23 mouse cellular contexts compared by ENCODE assay signal in the genomic region with DNA sequence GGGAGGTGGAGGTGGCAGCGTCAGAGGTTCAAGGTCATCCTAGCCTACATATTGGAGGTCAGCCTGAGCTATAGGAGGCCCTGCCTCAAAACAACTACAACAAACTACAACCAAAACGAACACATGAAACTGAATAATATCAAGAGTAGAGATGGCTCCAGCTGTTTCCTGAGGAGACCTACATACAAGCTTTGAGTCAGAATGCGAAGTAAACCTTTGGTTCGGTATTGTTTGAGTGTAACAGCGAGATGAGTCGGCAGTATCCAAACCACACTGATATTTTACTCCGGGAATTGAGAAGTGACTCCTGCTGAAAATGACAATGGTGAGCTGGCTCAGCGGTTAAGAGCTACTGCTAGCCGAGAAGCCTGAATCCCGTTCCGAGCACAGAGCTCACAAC. TPM values are rescaled to one million over a fixed set of nuclear protein-coding genes. Genes with fewer than 3 reads are reported as not detected.
DNase-seq lines count a peak whose midpoint lies in the region; ATAC-seq and TF ChIP-seq lines count a peak whose summit lies in the region.
"Had no signal": no experiment of that assay in that cellular context is flagged by ENCODE, and none has a peak within 500 bp of the region (broad histone marks: within the 10 kb centered on the region; RNA-seq: fewer than 3 reads in every experiment).

No protein-coding gene starts in this region.

- H3K4me1 ChIP-seq in CH12.LX (ENCODE audit: control insufficient read depth in 1 of 2, insufficient read depth in 2 of 2) = peaks cover 17 to 18% of the 10 kb centered on the region in 2 experiments
- no peaks in the 10 kb centered on the region for H3K4me1 ChIP-seq in forebrain, embryonic 16.5 days (replicated peaks; ENCODE audit: control insufficient read depth, insufficient read depth, low read length)
- H3K4me1 ChIP-seq: embryonic facial prominence, embryonic 10.5 days; embryonic facial prominence, embryonic 12.5 days; forebrain, embryonic 13.5 days; forebrain, embryonic 15.5 days had no signal

- intact Hi-C loops in heart, postnatal 10 days (cut with DNase I) = no loop called here

- TF ChIP-seq CTCF in CH12.LX (conservative IDR thresholded peaks at IDR 0.05 in 1 of 2, IDR thresholded peaks at IDR 0.05 in 1 of 2; ENCODE audit: low read depth in 2 of 2, low read length in 2 of 2) = no peak

- no peak for ATAC-seq in forebrain, embryonic 16.5 days
- ATAC-seq: activated CD4-positive, CD25-positive, alpha-beta regulatory T cell, adult 4 months; CD4-positive, CD25-positive, alpha-beta regulatory T cell, adult 4 months; forebrain, embryonic 13.5 days; forebrain, embryonic 15.5 days; Patski had no signal

- H3K27me3 ChIP-seq in CH12.LX (replicated peaks) = no peaks in the 10 kb centered on the region
- no peaks in the 10 kb centered on the region for H3K27me3 ChIP-seq in forebrain, embryonic 16.5 days (replicated peaks; ENCODE audit: control insufficient read depth, insufficient read depth, low read length)
- H3K27me3 ChIP-seq: embryonic facial prominence, embryonic 12.5 days; forebrain, embryonic 13.5 days; forebrain, embryonic 15.5 days had no signal

- no peaks in the 10 kb centered on the region for H3K79me2 ChIP-seq in CH12.LX (replicated peaks; ENCODE audit: control insufficient read depth, extremely low read depth, insufficient read depth, poor library complexity, severe bottlenecking)

- TF ChIP-seq POLR2A in CH12.LX (IDR thresholded peaks at IDR 0.05; ENCODE audit: low read depth, low read length) = no peak

- peak overlapping the region; percentile 37 for H3K4me2 ChIP-seq in CH12.LX (ENCODE audit: insufficient read depth, low read depth, poor library complexity, severe bottlenecking)
- no peak overlapping the region for H3K4me2 ChIP-seq in forebrain, embryonic 16.5 days (ENCODE audit: low read length)
- H3K4me2 ChIP-seq: embryonic facial prominence, embryonic 12.5 days; forebrain, embryonic 13.5 days; forebrain, embryonic 15.5 days had no signal

- in situ Hi-C loops in CH12.LX (cut with MboI; ENCODE audit: low pct_ligation_motif_present, low pct_unique_long_range_greater_than_20kb, low sequenced_read_pairs) = no loop called here

- no peaks in the 10 kb centered on the region for H3K9me3 ChIP-seq in CH12.LX (replicated peaks; ENCODE audit: low read length)
- H3K9me3 ChIP-seq in forebrain, embryonic 16.5 days (ENCODE audit: control insufficient read depth, low read length) = no peaks in the 10 kb centered on the region
- H3K9me3 ChIP-seq: embryonic facial prominence, embryonic 10.5 days; embryonic facial prominence, embryonic 12.5 days; forebrain, embryonic 13.5 days; forebrain, embryonic 15.5 days had no signal

- WGBS in forebrain, embryonic 16.5 days = 94% methylated on average over 11 of the region's 11 CpGs

- no peak for TF ChIP-seq RAD21 in CH12.LX (IDR thresholded peaks at IDR 0.05; ENCODE audit: low read depth, low read length)

- TF ChIP-seq EP300 in CH12.LX (IDR thresholded peaks at IDR 0.05; ENCODE audit: low read length) = peak; percentile 83

- H3K9ac ChIP-seq in CH12.LX (ENCODE audit: insufficient read depth, low read depth) = no peak overlapping the region
- H3K9ac ChIP-seq in forebrain, embryonic 16.5 days (replicated peaks; ENCODE audit: low read depth, low read length) = no peak overlapping the region
- H3K9ac ChIP-seq: embryonic facial prominence, embryonic 12.5 days; forebrain, embryonic 13.5 days; forebrain, embryonic 15.5 days had no signal

- dilution Hi-C loops in CH12.LX (cut with MboI; ENCODE audit: extremely low pct_ligation_motif_present, extremely low pct_unique_long_range_greater_than_20kb, low sequenced_read_pairs) = no loop called here

- DNase-seq in heart, adult 11 months = peak; percentile 87
- no peak for DNase-seq in heart, postnatal 10 days
- no peak for DNase-seq in CH12.LX (ENCODE audit: extremely low read depth)
- DNase-seq in Muller cell, postnatal 12 days (ENCODE audit: inconsistent ontology term) = no peak
- DNase-seq: adrenal gland, adult 8-10 months; adrenal gland, postnatal 14 days; adrenal gland, postnatal 36 days; B cell, adult 2 months; cerebellum, adult 11-12 months; cerebellum, adult 2 months; cerebellum, adult 9-10 months; cerebellum, postnatal 10 days; cerebellum, postnatal 25 days had no signal

- no peaks in the 10 kb centered on the region for H3K36me3 ChIP-seq in CH12.LX (replicated peaks in 1 of 2; ENCODE audit: control insufficient read depth in 1 of 2, insufficient read depth in 1 of 2, low read length in 1 of 2)
- no peaks in the 10 kb centered on the region for H3K36me3 ChIP-seq in forebrain, embryonic 16.5 days (ENCODE audit: control insufficient read depth, insufficient read depth)
- H3K36me3 ChIP-seq: embryonic facial prominence, embryonic 10.5 days; embryonic facial prominence, embryonic 12.5 days; forebrain, embryonic 15.5 days had no signal

- no peak overlapping the region for H3K27ac ChIP-seq in CH12.LX (ENCODE audit: insufficient read depth, low read depth)
- no peak overlapping the region for H3K27ac ChIP-seq in forebrain, embryonic 16.5 days (ENCODE audit: low read length)
- H3K27ac ChIP-seq: embryonic facial prominence, embryonic 10.5 days; embryonic facial prominence, embryonic 12.5 days; forebrain, embryonic 13.5 days; forebrain, embryonic 15.5 days had no signal

- H3K4me3 ChIP-seq in CH12.LX (replicated peaks in 1 of 3; ENCODE audit: low read depth in 2 of 3, low read length in 2 of 3, poor library complexity in 1 of 3) = no peak overlapping the region
- no peak overlapping the region for H3K4me3 ChIP-seq in forebrain, embryonic 16.5 days (replicated peaks; ENCODE audit: low read length)
- H3K4me3 ChIP-seq: embryonic facial prominence, embryonic 10.5 days; embryonic facial prominence, embryonic 12.5 days; forebrain, embryonic 13.5 days; forebrain, embryonic 15.5 days had no signal

TF ChIP-seq in CH12.LX, 34 proteins besides CTCF, POLR2A, EP300 and RAD21:
- peak; percentile 88 for TF ChIP-seq JUND (conservative IDR thresholded peaks at IDR 0.05; ENCODE audit: low read depth, low read length)
- 0 out of 2 replicates have a peak, but pooled peaks have one; percentile 54 for TF ChIP-seq MEF2A (IDR thresholded peaks at IDR 0.05; ENCODE audit: borderline replicate concordance, low read depth, low read length)
- peak; percentile 51; the same call in 1 of the 2 replicates for TF ChIP-seq TCF12 (IDR thresholded peaks at IDR 0.05; ENCODE audit: low read depth, low read length)
- TF ChIP-seq CHD1 (IDR thresholded peaks at IDR 0.05; ENCODE audit: low read depth, low read length) = no peak
- no peak for TF ChIP-seq ZMIZ1 (IDR thresholded peaks at IDR 0.05; ENCODE audit: low read depth, low read length)
- no peak for TF ChIP-seq NELFE (IDR thresholded peaks at IDR 0.05; ENCODE audit: low read depth, low read length)
- no peak for TF ChIP-seq GABPA (IDR thresholded peaks at IDR 0.05; ENCODE audit: insufficient replicate concordance, low read depth, low read length)
- no peak for TF ChIP-seq ZNF384 (IDR thresholded peaks at IDR 0.05; ENCODE audit: low read depth, low read length)
- peak; percentile 91 for TF ChIP-seq IRF4 (IDR thresholded peaks at IDR 0.05; ENCODE audit: low read depth, low read length)
- TF ChIP-seq NRF1 (IDR thresholded peaks at IDR 0.05; ENCODE audit: low read depth, low read length) = no peak
- TF ChIP-seq SIN3A (IDR thresholded peaks at IDR 0.05; ENCODE audit: low read length) = peak; percentile 61
- TF ChIP-seq MXI1 (IDR thresholded peaks at IDR 0.05; ENCODE audit: low read depth, low read length) = no peak
- no peak for TF ChIP-seq KAT2A (IDR thresholded peaks at IDR 0.05; ENCODE audit: insufficient replicate concordance, low read length)
- peak; percentile 78 for TF ChIP-seq JUN (IDR thresholded peaks at IDR 0.05; ENCODE audit: insufficient read depth, low read depth, low read length)
- no peak for TF ChIP-seq SMC3 (IDR thresholded peaks at IDR 0.05; ENCODE audit: low read depth, low read length)
- TF ChIP-seq E2F4 (IDR thresholded peaks at IDR 0.05; ENCODE audit: insufficient replicate concordance, low read depth, low read length) = no peak
- TF ChIP-seq USF2 (conservative IDR thresholded peaks at IDR 0.05; ENCODE audit: low read depth, low read length) = no peak
- TF ChIP-seq POLR2AphosphoS2 (IDR thresholded peaks at IDR 0.05; ENCODE audit: low read depth, low read length) = no peak
- TF ChIP-seq MAX (IDR thresholded peaks at IDR 0.05; ENCODE audit: low read length) = no peak
- TF ChIP-seq ELF1 (IDR thresholded peaks at IDR 0.05; ENCODE audit: low read depth, low read length) = no peak
- TF ChIP-seq USF1 (IDR thresholded peaks at IDR 0.05; ENCODE audit: low read depth, low read length) = no peak
- peak; percentile 90 for TF ChIP-seq ETS1 (conservative IDR thresholded peaks at IDR 0.05; ENCODE audit: low read depth, low read length)
- 0 out of 2 replicates have a peak, but pooled peaks have one; percentile 47 for TF ChIP-seq RCOR1 (conservative IDR thresholded peaks at IDR 0.05; ENCODE audit: low read depth, low read length)
- TF ChIP-seq CHD2 (IDR thresholded peaks at IDR 0.05; ENCODE audit: low read length) = 0 out of 2 replicates have a peak, but pooled peaks have one; percentile 39
- 0 out of 2 replicates have a peak, but pooled peaks have one; percentile 19 for TF ChIP-seq MYC (IDR thresholded peaks at IDR 0.05; ENCODE audit: low read depth, low read length)
- peak; percentile 74 for TF ChIP-seq MAFK (IDR thresholded peaks at IDR 0.05; ENCODE audit: insufficient replicate concordance, low read length)
- peak; percentile 67 for TF ChIP-seq BHLHE40 (IDR thresholded peaks at IDR 0.05; ENCODE audit: low read depth, low read length)
- no peak for TF ChIP-seq ZC3H11A (IDR thresholded peaks at IDR 0.05; ENCODE audit: low read depth, low read length)
- no peak for TF ChIP-seq PAX5 (IDR thresholded peaks at IDR 0.05; ENCODE audit: low read length)
- no peak for TF ChIP-seq HCFC1 (IDR thresholded peaks at IDR 0.05; ENCODE audit: low read depth, low read length)
- no peak for TF ChIP-seq MAZ (IDR thresholded peaks at IDR 0.05; ENCODE audit: low read depth, low read length)
TF ChIP-seq in CH12.LX: peak in this region for 12.

RNA-seq across cellular contexts. Expression of a gene that starts 34.2 kb away (rescaled TPM):
- total RNA-seq in heart, postnatal 10 days (2021) = 10 to 100 TPM; 78.0 to 86.7 TPM
- total RNA-seq in CH12.LX (2012; rRNA removed) (0.08 and 0.17 TPM in 2 replicates), CH12.LX (2014; rRNA removed) (0.39 and 0.47 TPM in 2 replicates)
- polyA plus RNA-seq in CH12.LX (2012; ENCODE audit: insufficient read length, low read depth) = 0.46 and 0.81 TPM in 2 replicates
- polyA plus RNA-seq in forebrain, embryonic 16.5 days (2015; fragmentation: Nextera tagmentation; extraction: Ambion mirVana) = 0.14 TPM in 2 replicates
- total RNA-seq: MEL had no signal
- polyA plus RNA-seq: CD4-positive, CD25-positive, alpha-beta regulatory T cell, adult 4 months; embryonic facial prominence, embryonic 10.5 days; forebrain, embryonic 11.5 days; forebrain, embryonic 13.5 days; Patski had no signal

Comparison
In these comparisons a context has a peak if more than half of its experiments do, and no peak if none do; other contexts are left out.
1. RNA of a gene that starts 34.2 kb away (total RNA-seq): 78.0 to 86.7 TPM in heart, postnatal 10 days; 0.08 to 0.47 TPM in CH12.LX; every median in the first group is over 10 times any median in the second.